Mouse (Mus musculus) liver (tissue): ENCODE results near the gene Synpo2.

Source experiments
- DNase-seq: peaks from one replicate; pipeline ENCODE4 v3.0.0-alpha.2; 2020; ENCODE audit warnings: mixed read lengths

Synpo2 gene

GRCm38 (mm10) chr3:123204658-123205057 is 31.3 kb downstream of the Synpo2 start:
- no peak for DNase-seq

- DNase-seq, result no peak
Measured at GRCm38 (mm10) chr3:123201798-123202197, 34.2 kb downstream of the Synpo2 start.

GRCm38 (mm10) chr3:123193740-123194139 is 42.2 kb downstream of the Synpo2 start:
- no peak for DNase-seq

DNA sequence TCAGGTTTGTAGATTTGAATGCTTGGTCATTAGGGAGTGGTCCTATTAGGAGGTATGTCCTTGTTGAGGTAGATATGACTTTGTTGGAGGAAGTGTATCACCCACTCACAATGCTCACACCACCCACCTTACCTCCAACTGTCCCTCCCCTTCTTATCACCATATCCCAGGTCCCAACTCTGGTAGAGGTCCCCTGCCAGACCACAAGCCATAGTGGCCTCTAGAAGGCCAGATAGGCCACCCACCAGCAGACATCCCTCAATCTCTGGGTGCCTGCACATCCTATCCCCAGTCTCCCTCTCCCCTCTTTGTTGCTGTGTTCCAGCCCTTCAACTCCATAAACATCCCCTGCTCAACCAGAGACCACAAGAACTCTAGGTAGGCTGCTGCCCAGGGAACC is 44.3 kb downstream of the Synpo2 start:
- no peak for DNase-seq

DNA sequence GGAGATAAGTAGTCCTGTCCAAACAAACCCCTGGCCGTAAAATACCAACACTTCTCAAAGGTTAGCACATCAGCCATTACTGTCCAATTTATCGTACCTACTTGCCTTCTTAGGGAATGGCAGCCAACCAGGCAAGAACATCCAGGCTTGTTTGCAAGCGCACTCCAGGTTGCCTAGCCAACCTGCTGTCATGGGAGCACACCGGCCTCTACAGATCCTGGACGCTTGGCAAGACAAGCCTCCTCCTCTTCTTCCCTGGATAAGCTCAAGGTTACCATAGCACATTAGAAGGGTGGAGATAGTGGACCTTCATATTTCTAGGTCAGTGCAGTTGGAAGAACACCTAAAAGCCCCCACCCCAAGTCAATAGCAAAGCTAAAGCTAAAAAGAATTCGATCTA is 45.6 kb downstream of the Synpo2 start:
- DNase-seq, result no peak

DNA sequence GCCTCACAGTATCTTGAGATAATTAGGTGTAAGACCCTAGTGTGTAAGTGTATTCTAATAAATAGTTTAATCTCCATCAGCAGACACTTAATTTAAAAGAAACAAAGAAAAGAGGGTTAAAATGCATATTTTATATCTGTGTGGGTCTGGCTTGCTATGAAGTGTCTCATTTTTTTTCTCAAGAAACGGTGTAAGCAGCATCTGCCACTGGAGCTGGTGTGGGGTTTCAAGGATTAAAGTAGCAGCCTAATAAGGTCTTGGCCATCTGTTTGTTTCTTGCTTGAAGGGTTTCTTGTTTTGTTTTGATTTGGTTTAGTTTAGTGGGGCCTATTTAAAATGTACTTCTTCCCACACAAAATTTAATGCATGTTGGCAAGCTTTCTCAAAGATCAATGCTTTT is 46.1 kb downstream of the Synpo2 start:
- no peak for DNase-seq

DNA sequence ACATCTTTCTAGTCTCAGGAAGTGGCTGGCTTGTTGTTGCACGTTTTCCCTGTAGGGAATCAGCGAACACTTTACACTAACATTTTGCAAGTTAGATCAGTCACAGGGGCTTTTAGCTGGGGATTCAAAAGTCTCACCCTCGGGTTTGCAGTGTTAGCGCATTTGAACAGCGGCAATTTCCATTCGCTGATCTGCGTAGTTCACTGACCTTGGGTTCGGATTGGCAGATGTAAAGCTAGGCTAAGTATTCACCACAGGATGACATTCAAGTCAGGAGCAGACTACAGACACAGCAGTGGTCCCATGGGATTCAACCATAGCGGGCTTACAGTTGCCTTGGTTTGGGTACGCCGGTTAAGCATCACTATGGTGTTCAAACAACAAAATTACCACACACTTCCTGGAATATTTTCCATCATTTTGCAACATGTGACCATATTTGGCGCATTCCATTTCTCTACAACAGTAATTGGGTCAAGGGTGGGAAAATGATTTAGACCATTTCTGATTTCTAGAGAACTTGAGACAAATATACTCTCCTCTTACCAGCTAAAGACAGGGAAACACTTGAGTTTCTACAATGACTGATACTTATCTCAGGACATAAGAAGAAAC is 47.2 kb downstream of the Synpo2 start:
- DNase-seq, result no peak

DNA sequence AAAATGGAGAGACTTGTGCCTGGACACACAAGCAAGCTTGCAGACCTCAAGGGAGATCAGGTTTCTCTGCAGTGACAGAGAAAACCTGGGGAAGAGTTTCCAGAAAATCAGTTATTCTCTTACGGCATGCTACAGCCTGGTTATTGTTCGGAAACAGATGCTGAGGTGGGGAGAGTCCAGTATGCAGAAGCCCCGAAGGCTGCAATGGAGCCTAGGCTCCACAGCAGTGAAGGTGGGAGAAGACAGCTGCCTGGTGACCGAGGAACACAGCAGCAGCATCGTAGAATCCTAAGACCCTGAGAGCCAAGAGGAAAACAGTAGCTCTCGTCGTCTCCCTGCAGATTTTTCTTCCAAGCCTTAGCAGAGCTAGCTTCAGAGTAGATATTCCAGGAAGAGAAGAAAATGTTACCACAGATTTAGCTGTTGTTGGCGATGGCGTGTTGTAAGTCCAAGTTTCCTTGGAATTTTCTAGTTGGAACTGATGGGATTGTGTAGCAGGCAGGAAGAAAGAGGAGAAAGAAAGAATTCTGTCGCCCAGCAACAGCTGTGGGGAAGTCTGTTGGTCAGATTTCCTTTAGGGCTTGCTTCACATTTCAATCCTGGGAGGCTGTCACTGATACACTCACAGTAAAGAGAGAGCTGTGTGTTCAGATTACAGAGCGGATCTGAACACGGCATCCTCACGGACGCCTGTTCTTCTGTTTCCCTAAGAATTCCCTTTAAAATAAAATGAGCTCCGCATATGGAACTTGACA is 48.4 kb downstream of the Synpo2 start:
- DNase-seq, result no peak

DNA sequence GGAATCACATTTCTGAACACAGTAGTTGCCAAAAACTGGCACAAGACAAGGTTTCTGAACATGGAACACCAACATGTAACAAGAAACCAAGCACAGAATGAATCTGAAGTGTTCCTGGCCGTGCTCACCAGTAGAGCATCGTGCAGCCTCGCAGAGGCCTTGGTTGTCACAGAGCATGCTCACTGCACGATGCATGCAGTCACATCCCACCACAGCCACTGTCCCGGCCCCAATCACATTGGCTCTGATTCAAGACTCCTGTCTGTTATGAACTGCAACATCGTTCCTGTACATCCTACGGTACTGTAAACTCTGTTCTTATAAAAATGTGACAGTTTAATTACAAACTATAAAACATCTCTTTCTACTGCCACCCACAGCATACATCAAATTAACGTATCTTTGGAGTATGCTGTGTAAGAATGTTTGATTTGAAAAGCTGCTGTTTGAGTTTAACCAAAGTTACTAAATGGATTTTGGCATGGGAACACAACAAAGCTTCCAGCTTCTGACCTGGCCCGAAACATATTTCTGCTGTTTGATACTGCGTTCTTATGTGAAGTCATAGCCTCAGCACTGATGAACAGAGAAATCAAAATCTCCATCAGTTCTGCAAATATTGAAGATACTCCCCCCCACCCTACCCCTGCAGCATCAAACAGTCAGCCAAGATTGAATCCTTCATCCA is 50.6 kb downstream of the Synpo2 start:
- no peak for DNase-seq

DNA sequence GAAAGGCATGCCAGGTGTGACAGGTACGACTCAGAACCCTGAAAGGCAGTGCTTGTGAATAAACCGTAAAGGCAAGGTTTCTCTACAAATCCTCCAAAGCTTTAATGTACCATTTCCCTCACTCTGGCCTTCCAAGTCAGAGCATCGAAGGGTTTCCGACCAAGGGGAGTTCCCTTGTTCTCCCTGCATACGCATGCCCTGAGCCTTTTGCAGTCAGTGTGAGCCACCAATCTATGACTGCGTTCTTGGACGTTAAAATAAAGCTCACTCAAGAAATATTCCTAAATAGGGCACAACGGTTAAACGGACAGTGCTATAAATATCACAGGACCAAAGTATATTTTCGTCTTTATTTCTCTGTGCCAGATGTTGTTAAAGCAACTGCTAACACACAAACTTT is 51.7 kb downstream of the Synpo2 start:
- no peak for DNase-seq

GRCm38 (mm10) chr3:123179508-123179907 is 56.4 kb downstream of the Synpo2 start:
- no peak for DNase-seq

- DNase-seq, result no peak
Measured at GRCm38 (mm10) chr3:123179041-123179440, 56.9 kb downstream of the Synpo2 start.

GRCm38 (mm10) chr3:123178420-123178819 is 57.5 kb downstream of the Synpo2 start:
- no peak for DNase-seq

- no peak for DNase-seq
Measured at GRCm38 (mm10) chr3:123176366-123177334, 59.3 kb downstream of the Synpo2 start.

DNA sequence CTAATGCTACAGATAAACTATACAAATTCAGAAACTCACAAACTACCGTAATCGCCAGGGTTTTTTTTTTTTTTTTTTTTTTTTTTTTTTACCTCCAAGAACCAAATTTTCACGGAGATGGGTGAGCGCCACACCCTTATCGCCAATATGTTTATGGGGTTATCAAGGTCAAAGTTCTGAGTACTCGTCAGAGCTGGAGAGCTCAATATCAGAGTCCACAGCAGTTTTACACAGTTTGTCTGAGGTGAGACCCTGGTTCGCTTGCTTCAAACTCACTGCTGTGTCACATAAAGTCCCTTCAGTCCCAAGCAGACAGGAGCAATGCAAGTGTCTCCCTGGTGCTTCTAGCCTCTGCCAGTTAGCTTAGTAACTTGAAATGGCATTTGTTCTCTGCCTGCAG is 60.8 kb downstream of the Synpo2 start:
- no peak for DNase-seq

DNA sequence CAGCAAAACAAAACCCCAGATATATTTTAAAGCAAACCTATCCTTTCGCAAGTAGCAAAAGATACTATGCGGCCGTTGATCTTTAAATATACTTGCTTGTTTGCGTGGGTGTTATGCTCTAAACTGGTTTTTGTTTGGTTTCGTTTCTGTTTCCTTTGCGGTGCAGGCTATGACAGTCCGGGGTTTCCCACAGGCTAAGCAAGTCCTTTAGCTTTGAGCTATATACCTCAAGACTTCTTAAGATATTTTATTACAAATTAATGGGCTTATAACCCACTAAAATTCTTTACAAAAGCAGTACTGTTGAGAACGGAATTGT is 61.6 kb downstream of the Synpo2 start:
- no peak for DNase-seq

- no peak for DNase-seq
Measured at GRCm38 (mm10) chr3:123173553-123174378, 62.2 kb downstream of the Synpo2 start.

DNA sequence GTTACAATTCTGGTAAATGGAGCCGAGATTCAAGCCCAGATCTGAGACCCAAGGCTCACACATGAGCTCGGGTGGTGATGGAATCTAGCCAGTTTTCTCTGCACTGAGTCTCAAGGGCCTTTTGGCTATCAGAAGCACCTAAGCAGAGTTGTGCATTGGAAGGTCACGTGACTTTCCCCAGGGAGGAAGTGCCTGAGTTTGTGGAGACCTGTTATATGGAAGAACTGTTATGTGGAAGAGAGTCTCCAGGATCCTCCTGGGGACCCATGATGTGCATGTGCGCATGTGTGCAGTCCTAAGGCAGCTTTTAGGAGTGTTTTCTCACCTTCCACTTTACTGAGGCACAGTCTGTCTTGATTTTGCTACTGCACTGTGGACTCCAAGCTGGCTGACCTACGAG is 63.8 kb downstream of the Synpo2 start:
- no peak for DNase-seq

- no peak for DNase-seq
Measured at GRCm38 (mm10) chr3:123169398-123169797, 66.6 kb downstream of the Synpo2 start.

GRCm38 (mm10) chr3:123168815-123169214 is 67.1 kb downstream of the Synpo2 start:
- peak; percentile 37 for DNase-seq

DNA sequence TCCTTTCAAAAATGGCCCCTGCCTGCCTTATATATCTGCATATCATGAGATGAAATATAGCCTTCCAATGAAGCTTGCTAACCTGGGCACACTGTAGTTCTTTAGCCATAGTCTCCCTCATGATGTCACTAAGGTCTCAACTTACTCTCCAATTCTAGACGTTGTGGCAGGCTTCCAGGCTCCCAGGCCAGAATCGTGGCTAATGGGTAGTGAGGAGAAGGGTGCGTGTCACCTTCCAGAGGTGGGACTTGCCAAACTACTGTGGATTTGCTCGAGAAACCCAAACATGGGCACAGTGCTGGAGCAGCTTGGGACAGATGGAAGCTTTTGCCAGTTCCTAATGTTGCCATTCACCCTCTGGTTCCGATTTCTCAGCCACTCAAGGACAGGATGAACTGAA is 69.5 kb downstream of the Synpo2 start:
- DNase-seq, result no peak

DNA sequence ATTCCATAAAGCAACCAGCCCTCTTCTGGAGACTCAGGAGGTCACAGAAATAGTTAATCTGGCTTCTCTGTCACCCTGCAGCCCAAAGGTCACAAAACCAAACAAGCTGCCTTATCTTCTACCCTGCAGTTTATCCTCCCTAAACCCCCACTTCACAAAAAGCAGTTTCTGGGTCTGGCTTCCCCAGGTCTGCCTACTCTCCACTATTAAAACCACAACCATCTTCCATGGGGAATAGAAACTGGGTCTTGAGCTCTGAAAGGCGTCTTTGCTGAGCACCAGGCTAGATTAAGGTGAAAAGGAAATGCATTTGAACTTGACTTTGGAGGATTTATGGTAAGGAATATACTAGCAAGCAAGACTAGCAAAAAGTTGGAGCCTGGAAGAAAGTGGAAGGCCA is 71.8 kb downstream of the Synpo2 start:
- DNase-seq, result no peak
